10 mouse cellular contexts compared by ENCODE assay signal in the genomic region with DNA sequence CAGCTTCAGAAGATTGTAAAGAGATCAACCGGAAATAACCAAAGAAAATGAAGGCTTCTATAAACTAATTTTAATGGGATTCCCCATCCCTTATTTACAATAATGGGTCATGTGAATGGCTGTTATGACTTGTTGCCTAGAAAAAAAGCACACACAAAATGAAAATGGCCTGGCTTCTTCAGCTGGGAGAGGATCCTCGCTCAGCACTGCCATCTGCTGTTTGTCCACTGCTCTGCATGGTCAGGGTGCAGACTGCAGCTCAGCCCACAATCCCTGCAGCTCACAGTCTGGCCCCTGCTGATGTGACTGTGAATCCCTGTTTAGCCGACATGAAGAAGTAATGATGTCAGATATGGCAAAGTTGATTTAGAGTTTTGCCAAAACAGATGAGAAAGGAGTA. TPM values are rescaled to one million over a fixed set of nuclear protein-coding genes. Genes with fewer than 3 reads are reported as not detected.
DNase-seq lines count a peak whose midpoint lies in the region; ATAC-seq and TF ChIP-seq lines count a peak whose summit lies in the region.
"Had no signal": no experiment of that assay in that cellular context is flagged by ENCODE, and none has a peak within 500 bp of the region (broad histone marks: within the 10 kb centered on the region; RNA-seq: fewer than 3 reads in every experiment).

No protein-coding gene starts in this region.

- DNase-seq in 3T3-L1 (ENCODE audit: low read depth, low spot score): peak; percentile 78
- DNase-seq in G1E (ENCODE audit: low spot score): peak; percentile 23
- peak; percentile 47 to 63 for DNase-seq in cerebellum, adult 2 months
- DNase-seq in gastrocnemius, adult 18-20 months (ENCODE audit: low spot score): peak; percentile 68
- peak; percentile 79 for DNase-seq in kidney, postnatal 14 days
- DNase-seq in liver, postnatal 0 days: peak; percentile 80
- DNase-seq in retina, postnatal 7 days (ENCODE audit: low read depth, low spot score): peak; percentile 67
- DNase-seq in urinary bladder, adult 18-20 months (ENCODE audit: low spot score in 2 of 2): peak; percentile 46 to 74

- H3K9ac ChIP-seq in liver, postnatal 0 days (replicated peaks): no peak overlapping the region

- no peaks in the 10 kb centered on the region for H3K4me1 ChIP-seq in G1E (ENCODE audit: insufficient read depth, low read depth, low read length)
- no peaks in the 10 kb centered on the region for H3K4me1 ChIP-seq in cerebellum, adult 2 months (ENCODE audit: control insufficient read depth, insufficient read depth, low read length)
- no peaks in the 10 kb centered on the region for H3K4me1 ChIP-seq in liver, postnatal 0 days (ENCODE audit: insufficient read depth)

- no peak overlapping the region for H3K27ac ChIP-seq in cerebellum, adult 2 months (ENCODE audit: insufficient read depth, low read length)
- H3K27ac ChIP-seq in liver, postnatal 0 days (ENCODE audit: low read depth): no peak overlapping the region

- H3K4me3 ChIP-seq in G1E (ENCODE audit: low read depth, low read length): no peak overlapping the region
- no peak overlapping the region for H3K4me3 ChIP-seq in cerebellum, adult 2 months (replicated peaks; ENCODE audit: insufficient read depth, low read depth, low read length)
- H3K4me3 ChIP-seq in liver, postnatal 0 days (ENCODE audit: low read depth, low read length): no peak overlapping the region

- 31% methylated on average over 3 of the region's 3 CpGs for WGBS in cerebellum, adult 2 months
- 38% methylated on average over 3 of the region's 3 CpGs for WGBS in liver, postnatal 0 days (ENCODE audit: insufficient replicate concordance)

- H3K36me3 ChIP-seq in G1E (replicated peaks): no peaks in the 10 kb centered on the region
- H3K36me3 ChIP-seq in liver, postnatal 0 days (replicated peaks; ENCODE audit: insufficient read depth, low read length): no peaks in the 10 kb centered on the region

- no peak for TF ChIP-seq EP300 in liver, postnatal 0 days (IDR thresholded peaks at IDR 0.05; ENCODE audit: low read depth)

- no peak for TF ChIP-seq POLR2A in cerebellum, adult 2 months (IDR thresholded peaks at IDR 0.05; ENCODE audit: borderline replicate concordance, insufficient read depth, low read length)

- H3K4me2 ChIP-seq in liver, postnatal 0 days (ENCODE audit: low read depth, low read length): no peak overlapping the region

- H3K27me3 ChIP-seq in G1E (ENCODE audit: insufficient read depth, low read length): peaks cover 16% of the 10 kb centered on the region
- H3K27me3 ChIP-seq in cerebellum, adult 2 months (ENCODE audit: control insufficient read depth, insufficient read depth, low read length): no peaks in the 10 kb centered on the region
- no peaks in the 10 kb centered on the region for H3K27me3 ChIP-seq in liver, postnatal 0 days (ENCODE audit: insufficient read depth, low read length)

- no peaks in the 10 kb centered on the region for H3K9me3 ChIP-seq in G1E (replicated peaks)
- H3K9me3 ChIP-seq in liver, postnatal 0 days (ENCODE audit: low read length): no peaks in the 10 kb centered on the region

- TF ChIP-seq CTCF in G1E (IDR thresholded peaks at IDR 0.05; ENCODE audit: low read depth, low read length): peak; percentile 59
- TF ChIP-seq CTCF in cerebellum, adult 2 months (IDR thresholded peaks at IDR 0.05; ENCODE audit: borderline replicate concordance, insufficient read depth, low read depth, low read length): peak; percentile 87
- peak; percentile 90 for TF ChIP-seq CTCF in liver, postnatal 0 days (IDR thresholded peaks at IDR 0.05; ENCODE audit: low read depth)

- no peak for ATAC-seq in G1E (ENCODE audit: extremely low read depth, insufficient number of reproducible peaks, low FRiP score, poor library complexity, severe bottlenecking)
- no peak for ATAC-seq in liver, postnatal 0 days

RNA-seq across cellular contexts. Expression of a gene that starts 7.7 kb away (rescaled TPM):
- not detected in 2 replicates for total RNA-seq in G1E (2014; fragmentation: Nextera tagmentation)
- 0.12 TPM in 1 of 2 replicates, not detected in the other for total RNA-seq in G1E (2017)
- not detected in 2 replicates for polyA plus RNA-seq in G1E (2012)
- polyA plus RNA-seq in cerebellum, adult 2 months (2012; rRNA removed): 2.9 and 3.8 TPM in 2 replicates
- total RNA-seq in gastrocnemius, adult 18-20 months (2021): 1 to 10 TPM; 3.9 to 5.6 TPM
- polyA plus RNA-seq in liver, postnatal 0 days (2015; fragmentation: Nextera tagmentation; extraction: Ambion mirVana): 8.2 and 9.3 TPM in 2 replicates

RNA-seq across cellular contexts. Expression of a gene that starts 12.1 kb away (rescaled TPM):
- total RNA-seq in G1E (2014; fragmentation: Nextera tagmentation) (not detected in 2 replicates), G1E (2017) (0.05 and 0.06 TPM in 2 replicates)
- polyA plus RNA-seq in G1E (2012): not detected in 2 replicates
- polyA plus RNA-seq in cerebellum, adult 2 months (2012; rRNA removed): 0.08 and 0.10 TPM in 2 replicates
- total RNA-seq in gastrocnemius, adult 18-20 months (2021): not detected
- polyA plus RNA-seq in liver, postnatal 0 days (2015; fragmentation: Nextera tagmentation; extraction: Ambion mirVana): not detected in 2 replicates
- polyA plus RNA-seq: frontal cortex, adult 2 months; stomach, embryonic 14.5 days had no signal

RNA-seq across cellular contexts. Expression of a gene that starts 25.8 kb away (rescaled TPM):
- total RNA-seq in G1E (2014; fragmentation: Nextera tagmentation) (not detected in 2 replicates), G1E (2017) (0.06 TPM in 1 of 2 replicates, not detected in the other)
- not detected in 2 replicates for polyA plus RNA-seq in G1E (2012)
- 3.0 and 3.1 TPM in 2 replicates for polyA plus RNA-seq in cerebellum, adult 2 months (2012; rRNA removed)
- total RNA-seq in gastrocnemius, adult 18-20 months (2021): 1 to 10 TPM; 3.7 to 5.9 TPM
- 12.0 and 15.3 TPM in 2 replicates for polyA plus RNA-seq in liver, postnatal 0 days (2015; fragmentation: Nextera tagmentation; extraction: Ambion mirVana)

RNA-seq across cellular contexts. Expression of a gene that starts 41.2 kb away (rescaled TPM):
- not detected in 2 replicates for total RNA-seq in G1E (2014; fragmentation: Nextera tagmentation)
- 0.05 TPM in 1 of 2 replicates, not detected in the other for total RNA-seq in G1E (2017)
- not detected in 2 replicates for polyA plus RNA-seq in G1E (2012)
- polyA plus RNA-seq in cerebellum, adult 2 months (2012; rRNA removed): not detected in 2 replicates
- total RNA-seq in gastrocnemius, adult 18-20 months (2021): under 1 TPM; 0.14 to 0.33 TPM
- not detected in 2 replicates for polyA plus RNA-seq in liver, postnatal 0 days (2015; fragmentation: Nextera tagmentation; extraction: Ambion mirVana)
- polyA plus RNA-seq: frontal cortex, adult 2 months had no signal

RNA-seq across cellular contexts. Expression of a gene that starts 55.9 kb away (rescaled TPM):
- not detected in 2 replicates for total RNA-seq in G1E (2014; fragmentation: Nextera tagmentation)
- 0.27 and 0.29 TPM in 2 replicates for total RNA-seq in G1E (2017)
- polyA plus RNA-seq in G1E (2012): 0.07 and 0.11 TPM in 2 replicates
- 4.0 TPM in 2 replicates for polyA plus RNA-seq in cerebellum, adult 2 months (2012; rRNA removed)
- total RNA-seq in gastrocnemius, adult 18-20 months (2021): 1 to 10 TPM; 3.0 to 4.8 TPM
- 22.7 and 24.9 TPM in 2 replicates for polyA plus RNA-seq in liver, postnatal 0 days (2015; fragmentation: Nextera tagmentation; extraction: Ambion mirVana)

Comparison
In these comparisons a context has a peak if more than half of its experiments do, and no peak if none do; other contexts are left out.
1. DNase-seq: peak in every context shown above with its lines; median percentile 80 in liver, postnatal 0 days; 79 in kidney, postnatal 14 days; 78 in 3T3-L1; 68 in gastrocnemius, adult 18-20 months; 67 in retina, postnatal 7 days; 60 in urinary bladder, adult 18-20 months; 55 in cerebellum, adult 2 months; 23 in G1E.